Mouse (Mus musculus) stomach, postnatal 0 days (tissue): ENCODE results near the gene Fgf14. TPM values are rescaled to one million over a fixed set of nuclear protein-coding genes. Genes with fewer than 3 reads are reported as not detected.
A peak's percentile ranks its signal among the peaks of the same experiment; 100 is the strongest.
"Not testable (repeated sequence)": the region's sequence is repeated elsewhere in the genome, so short reads cannot be mapped to it uniquely, and the experiment has no call there.

ENCODE experiments used
- ATAC-seq: fragments of 200-750 bp; cut with Nextera tagmentation; 2 replicates; pipeline ENCODE4 v1.8.0; 2017; ENCODE audit not compliant: low FRiP score, low TSS enrichment
- DNase-seq: peaks from one replicate; pipeline ENCODE4 v3.0.0-alpha.2; 2016; ENCODE audit warnings: low spot score
- H3K27ac ChIP-seq: fragments of 300-500 bp; sonication (generic); replicated peaks from 2 replicates; pipeline ENCODE4 v1.5.1; 2014; ENCODE audit warnings: mild to moderate bottlenecking, control low read depth
- H3K27me3 ChIP-seq: fragments of 300-500 bp; sonication (generic); 2 replicates; pipeline ENCODE4 v1.6.1; 2014; ENCODE audit warnings: low read length; ENCODE audit not compliant: control insufficient read depth, insufficient read depth
- H3K36me3 ChIP-seq: fragments of 300-500 bp; sonication (generic); 2 replicates; pipeline ENCODE4 v1.6.1; 2014; ENCODE audit warnings: low read length, mixed read lengths; ENCODE audit not compliant: control insufficient read depth, insufficient read depth
- H3K4me1 ChIP-seq: fragments of 300-500 bp; sonication (generic); replicated peaks from 2 replicates; pipeline ENCODE4 v1.6.1; 2014; ENCODE audit warnings: antibody characterized with exemption; ENCODE audit not compliant: control insufficient read depth, insufficient read depth
- H3K4me2 ChIP-seq: fragments of 300-500 bp; sonication (generic); replicated peaks from 2 replicates; pipeline ENCODE4 v1.6.1; 2014; ENCODE audit warnings: low read depth, mild to moderate bottlenecking, control low read depth, moderate library complexity
- H3K4me3 ChIP-seq: fragments of 300-500 bp; sonication (generic); 2 replicates; pipeline ENCODE4 v1.5.1; 2014; ENCODE audit warnings: low read depth, low read length, control low read depth
- H3K9ac ChIP-seq: fragments of 300-500 bp; sonication (generic); 2 replicates; pipeline ENCODE4 v1.6.1; 2014; ENCODE audit warnings: mild to moderate bottlenecking, low read length, control low read depth, mixed read lengths
- H3K9me3 ChIP-seq: fragments of 300-500 bp; sonication (generic); 2 replicates; pipeline ENCODE4 v1.6.1; 2016; ENCODE audit warnings: low read length; ENCODE audit not compliant: control insufficient read depth
- CTCF ChIP-seq: IDR thresholded peaks from 2 replicates; pipeline ENCODE4 v1.5.1; 2016; ENCODE audit warnings: antibody characterized with exemption, low read depth, mild to moderate bottlenecking, moderate library complexity
- EP300 ChIP-seq: optimal IDR thresholded peaks from 2 replicates; pipeline ENCODE3; 2016; ENCODE audit warnings: antibody characterized with exemption
- WGBS: fragments of 180-500 bp; shearing (Covaris S2); extraction: QIAGEN DNeasy Blood & Tissue Kit; methylation state at CpG from one replicate; pipeline ENCODE4 v1.1.7; 2014; 5-methylcytosine and 5-hydroxymethylcytosine counted together
- polyA plus RNA-seq: library from polyadenylated mRNA; unstranded; fragments of >200 nt; fragmentation: Nextera tagmentation; extraction: Ambion mirVana; gene quantifications from 2 replicates; pipeline ENCODE4 v1.2.1, GENCODE M21; 2015

Fgf14 gene
- polyA plus RNA-seq, 1 experiment from 2014 or later = 1.3 TPM

GRCm38 (mm10) chr14:124455120-124455519 is 221.8 kb downstream of the Fgf14 start:
- no peaks in the 10 kb centered on the region for H3K36me3 ChIP-seq
- DNase-seq (no peak), ATAC-seq (no peak)
- H3K9me3 ChIP-seq = no peaks in the 10 kb centered on the region
- H3K4me1 ChIP-seq = no peaks in the 10 kb centered on the region
- no peaks in the 10 kb centered on the region for H3K27me3 ChIP-seq
- H3K4me2 ChIP-seq = no peak overlapping the region
- no peak overlapping the region for H3K4me3 ChIP-seq
- 92% methylated on average over 1 of the region's 1 CpGs for WGBS
- H3K27ac ChIP-seq = no peak overlapping the region
- no peak overlapping the region for H3K9ac ChIP-seq
- TF ChIP-seq EP300 (no peak), CTCF (no peak)

- H3K27me3 ChIP-seq = no peaks in the 10 kb centered on the region
- no peak overlapping the region for H3K9ac ChIP-seq
- no peak for TF ChIP-seq EP300
- TF ChIP-seq CTCF = no peak
- DNase-seq (no peak), ATAC-seq (no peak)
- no peaks in the 10 kb centered on the region for H3K4me1 ChIP-seq
- H3K9me3 ChIP-seq = no peaks in the 10 kb centered on the region
- no peak overlapping the region for H3K27ac ChIP-seq
- WGBS = 74% methylated on average over 2 of the region's 2 CpGs
- H3K36me3 ChIP-seq = no peaks in the 10 kb centered on the region
- H3K4me3 ChIP-seq = no peak overlapping the region
- H3K4me2 ChIP-seq = no peak overlapping the region
Measured at GRCm38 (mm10) chr14:124446096-124446840, 230.7 kb downstream of the Fgf14 start.

- Histone ChIP-seq H3K4me2 (no peak overlapping the region), H3K4me3 (no peak overlapping the region), H3K36me3 (no peaks in the 10 kb centered on the region), H3K27ac (no peak overlapping the region), H3K4me1 (no peaks in the 10 kb centered on the region), H3K9me3 (no peaks in the 10 kb centered on the region), H3K27me3 (no peaks in the 10 kb centered on the region), H3K9ac (no peak overlapping the region)
- DNase-seq (no peak), ATAC-seq (no peak)
- TF ChIP-seq CTCF (no peak), EP300 (no peak)
Measured at GRCm38 (mm10) chr14:124444831-124445230, 232.1 kb downstream of the Fgf14 start.

GRCm38 (mm10) chr14:124439298-124439697 is 237.6 kb downstream of the Fgf14 start:
- H3K27me3 ChIP-seq, H3K9ac ChIP-seq, H3K4me2 ChIP-seq, H3K36me3 ChIP-seq, H3K4me1 ChIP-seq, H3K9me3 ChIP-seq, H3K4me3 ChIP-seq, H3K27ac ChIP-seq: not testable (repeated sequence)
- WGBS = 17% methylated on average over 3 of the region's 3 CpGs
- peak; percentile 68 for DNase-seq
- peak; percentile 71; the same call in 1 of the 2 replicates for ATAC-seq

GRCm38 (mm10) chr14:124411890-124412289 is 265.0 kb downstream of the Fgf14 start:
- 71% methylated on average over 2 of the region's 2 CpGs for WGBS
- no peak overlapping the region for H3K9ac ChIP-seq

GRCm38 (mm10) chr14:124410945-124411344 is 266.0 kb downstream of the Fgf14 start:
- ATAC-seq = no peak
- no peak overlapping the region for H3K4me2 ChIP-seq
- DNase-seq = no peak
- H3K9me3 ChIP-seq = no peaks in the 10 kb centered on the region
- no peak overlapping the region for H3K9ac ChIP-seq
- H3K27me3 ChIP-seq = no peaks in the 10 kb centered on the region
- no peak overlapping the region for H3K4me3 ChIP-seq
- WGBS = 0% methylated on average over 1 of the region's 1 CpGs
- peak; percentile 79 for TF ChIP-seq CTCF
- TF ChIP-seq EP300 = no peak
- H3K27ac ChIP-seq = no peak overlapping the region
- no peaks in the 10 kb centered on the region for H3K4me1 ChIP-seq
- H3K36me3 ChIP-seq = no peaks in the 10 kb centered on the region

More at GRCm38 (mm10) chr14:124411890-124412289, 265.0 kb downstream of the Fgf14 start:
- no peaks in the 10 kb centered on the region for H3K27me3 ChIP-seq
- H3K4me3 ChIP-seq = no peak overlapping the region
- DNase-seq (no peak), ATAC-seq (no peak)
- no peak overlapping the region for H3K4me2 ChIP-seq
- no peak overlapping the region for H3K27ac ChIP-seq
- TF ChIP-seq CTCF = no peak
- no peak for TF ChIP-seq EP300
- H3K4me1 ChIP-seq = no peaks in the 10 kb centered on the region
- H3K36me3 ChIP-seq = no peaks in the 10 kb centered on the region
- H3K9me3 ChIP-seq = no peaks in the 10 kb centered on the region
